Mouse (Mus musculus) liver (tissue): ENCODE data around the gene Pde4c.

Experiments used
- DNase-seq: peaks from one replicate; pipeline ENCODE4 v3.0.0-alpha.2; 2020; ENCODE audit warnings: mixed read lengths

Gene Pde4c

GRCm38 (mm10) chr8:70697366-70698250 lies 25.9 kb upstream of the Pde4c start:
- no peak for DNase-seq

GRCm38 (mm10) chr8:70698310-70699109 lies 25.0 kb upstream of the Pde4c start, which contains the start of gene Jund:
Gene Jund, plus strand, starts transcription at chr8:70698949.
- DNase-seq, result peak; percentile 99

- peak; percentile 75 for DNase-seq
Measured at GRCm38 (mm10) chr8:70699116-70699833, 24.2 kb upstream of the Pde4c start.

- peak; percentile 84 for DNase-seq
Measured at GRCm38 (mm10) chr8:70699834-70700554, 23.5 kb upstream of the Pde4c start.

DNA sequence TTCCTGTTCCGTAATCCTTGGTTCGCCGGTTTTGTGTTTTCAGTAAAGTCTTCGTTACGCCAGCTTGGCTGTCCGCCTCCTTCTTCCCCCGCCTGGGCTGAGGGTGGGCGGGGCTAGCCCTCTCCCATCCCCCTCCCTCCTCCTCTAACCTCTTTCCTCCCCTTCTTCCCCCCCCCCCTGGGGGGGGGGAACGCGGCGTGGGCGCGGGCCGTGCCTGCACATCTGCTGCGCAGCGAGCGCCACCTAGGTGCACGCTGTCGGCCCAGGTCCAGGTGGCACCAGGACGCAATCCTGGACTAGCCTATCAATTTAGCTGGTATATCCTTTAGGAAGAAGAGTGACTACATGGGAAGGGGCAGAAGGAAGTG lies 23.0 kb upstream of the Pde4c start:
- peak; percentile 96 for DNase-seq

- DNase-seq, result no peak
Measured at GRCm38 (mm10) chr8:70701048-70701981, 22.2 kb upstream of the Pde4c start.

DNA sequence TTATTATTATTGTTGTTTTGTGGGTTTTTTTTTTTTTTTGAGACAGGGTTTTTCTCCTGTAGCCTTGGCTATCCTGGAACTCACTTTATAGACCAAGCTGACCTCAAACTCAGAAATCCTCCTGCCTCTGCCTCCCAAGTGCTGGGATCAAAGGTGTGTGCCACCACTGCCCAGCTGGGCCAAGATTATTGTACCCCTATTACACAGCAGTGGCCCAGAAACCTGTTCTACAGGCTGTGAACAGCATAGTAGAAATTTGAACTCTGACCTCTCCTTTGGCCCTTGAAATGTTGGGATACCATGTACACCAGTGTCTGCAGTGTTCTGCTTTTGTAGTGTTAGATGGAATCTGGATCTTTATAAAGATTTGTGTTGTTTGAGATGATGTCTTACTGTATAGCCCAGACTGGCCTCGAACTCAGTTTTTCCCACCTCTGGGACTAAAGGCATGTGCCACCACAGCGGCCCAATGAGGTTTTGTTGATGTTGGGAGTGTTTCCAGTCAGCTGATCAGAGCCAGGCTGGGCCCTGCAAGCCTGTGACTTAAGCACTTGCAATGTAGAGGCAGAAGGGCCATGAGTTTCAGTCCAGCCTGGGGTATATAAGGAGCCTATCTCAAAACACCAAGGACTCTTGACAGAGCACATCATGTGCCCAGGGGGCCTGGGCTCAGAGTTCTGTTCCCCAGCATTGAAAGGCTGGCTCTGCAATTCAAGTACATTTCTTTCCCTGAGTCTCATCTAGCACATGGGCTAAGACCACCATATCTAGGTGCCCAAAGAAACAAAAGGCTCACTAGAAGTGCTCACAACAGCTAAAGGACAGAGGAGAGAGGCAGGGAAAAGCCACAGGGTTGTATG lies 21.3 kb upstream of the Pde4c start:
- no peak for DNase-seq

GRCm38 (mm10) chr8:70702842-70703182 lies 20.7 kb upstream of the Pde4c start:
- no peak for DNase-seq

- DNase-seq, result no peak
Measured at GRCm38 (mm10) chr8:70703287-70703686, 20.2 kb upstream of the Pde4c start, which contains the start of gene Iqcn. Gene Iqcn, plus strand, starts transcription at chr8:70703457.

DNA sequence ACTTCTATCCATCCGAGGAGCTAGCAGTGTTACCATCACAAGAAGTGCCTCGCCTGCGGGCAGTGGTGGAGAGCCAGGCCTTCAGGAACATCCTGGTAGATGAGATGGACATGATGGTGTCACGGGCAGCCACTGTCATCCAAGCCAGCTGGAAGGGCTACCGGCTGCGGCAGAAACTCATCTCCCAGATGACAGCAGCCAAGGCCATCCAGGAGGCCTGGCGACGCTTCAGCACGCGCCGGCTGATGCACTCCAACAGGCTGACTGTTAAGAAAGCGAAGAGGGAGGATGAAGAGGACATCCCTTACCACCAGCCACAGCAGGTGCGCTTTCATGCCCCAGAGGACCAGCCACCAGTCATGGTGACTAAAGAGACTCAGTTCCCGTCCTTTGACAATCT lies 15.2 kb upstream of the Pde4c start:
- no peak for DNase-seq

DNA sequence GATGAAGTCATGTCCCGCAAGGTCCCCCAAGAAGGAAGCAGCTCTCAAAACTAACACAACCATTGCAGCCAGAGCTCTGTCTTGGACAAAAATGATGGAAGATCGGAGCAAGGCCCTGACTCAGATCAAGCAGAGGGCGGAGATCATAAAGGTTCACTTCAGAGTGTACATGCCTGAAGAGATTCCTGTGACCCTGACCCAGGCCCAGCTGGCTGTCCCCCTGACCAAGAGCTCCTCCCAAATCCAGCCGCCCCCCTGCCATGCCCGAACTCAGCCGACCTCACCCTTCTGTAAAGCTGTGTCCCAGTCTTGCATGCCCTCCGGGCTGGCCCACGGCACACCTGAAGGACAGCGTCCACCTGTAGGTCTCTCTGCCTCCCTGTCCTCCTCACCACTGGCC lies 13.7 kb upstream of the Pde4c start:
- DNase-seq, result no peak

DNA sequence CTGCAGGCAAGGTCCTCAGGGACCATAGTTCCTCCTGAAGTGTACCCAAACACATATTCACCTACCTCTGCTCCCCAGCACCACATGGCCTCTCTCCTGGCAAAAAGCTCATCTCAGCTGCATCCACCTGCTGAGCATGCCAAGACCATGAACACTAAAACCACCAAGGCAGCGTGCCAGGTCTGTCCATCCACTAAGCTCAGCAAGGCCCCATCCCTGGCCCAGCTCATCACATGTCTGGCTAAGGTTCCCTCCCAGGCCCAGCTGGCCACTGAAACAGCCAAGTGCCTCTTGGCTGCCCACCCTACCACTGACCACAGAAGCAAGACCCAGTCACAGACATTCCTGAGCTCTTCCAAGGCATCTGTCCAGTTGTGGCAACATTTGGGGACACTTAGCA lies 13.2 kb upstream of the Pde4c start:
- no peak for DNase-seq

- no peak for DNase-seq
Measured at GRCm38 (mm10) chr8:70711041-70711440, 12.5 kb upstream of the Pde4c start.

- DNase-seq, result no peak
Measured at GRCm38 (mm10) chr8:70713991-70714390, 9.5 kb upstream of the Pde4c start.

- DNase-seq, result no peak
Measured at GRCm38 (mm10) chr8:70715086-70715485, 8.4 kb upstream of the Pde4c start.

DNA sequence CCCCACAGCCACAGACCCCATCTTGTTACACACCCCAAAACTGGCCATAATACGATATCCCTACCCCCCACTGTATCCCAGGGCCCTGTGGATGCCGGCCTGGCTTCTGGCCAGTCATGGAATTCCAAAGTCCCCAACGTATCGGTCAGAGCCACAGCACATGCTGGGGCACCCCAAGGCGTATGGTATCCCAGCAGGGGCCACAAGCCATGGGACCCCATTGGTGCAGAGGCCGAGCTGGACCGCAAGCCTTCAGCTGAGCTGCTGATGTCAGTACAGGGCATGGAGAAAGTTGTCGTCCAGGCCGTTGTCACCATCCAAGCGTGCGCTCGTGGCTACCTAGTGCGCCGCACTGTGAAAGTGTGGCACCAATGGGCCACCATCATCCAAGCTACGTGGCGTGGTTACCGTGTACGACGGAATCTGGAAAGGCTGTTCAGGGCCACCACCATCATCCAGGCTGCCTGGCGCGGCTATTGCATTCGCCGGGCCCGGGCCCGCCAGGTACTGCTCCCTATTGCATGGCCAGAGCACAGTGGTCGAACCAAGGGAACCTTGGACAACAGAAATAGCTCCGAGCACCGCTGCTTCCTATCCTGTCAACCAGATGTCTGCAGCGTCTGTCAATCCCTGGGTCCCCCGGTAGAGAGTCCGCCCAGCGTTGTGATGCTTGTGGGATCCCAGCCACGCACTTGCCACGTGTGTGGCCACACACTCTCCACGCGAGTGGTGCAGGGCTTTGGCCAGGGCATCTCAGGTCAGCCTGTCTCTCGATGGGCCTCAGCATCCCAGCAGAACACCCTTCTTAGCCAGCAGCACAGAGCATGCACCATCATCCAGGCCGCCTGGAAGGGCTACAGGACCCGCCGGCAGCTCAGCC lies 6.8 kb upstream of the Pde4c start:
- no peak for DNase-seq

DNA sequence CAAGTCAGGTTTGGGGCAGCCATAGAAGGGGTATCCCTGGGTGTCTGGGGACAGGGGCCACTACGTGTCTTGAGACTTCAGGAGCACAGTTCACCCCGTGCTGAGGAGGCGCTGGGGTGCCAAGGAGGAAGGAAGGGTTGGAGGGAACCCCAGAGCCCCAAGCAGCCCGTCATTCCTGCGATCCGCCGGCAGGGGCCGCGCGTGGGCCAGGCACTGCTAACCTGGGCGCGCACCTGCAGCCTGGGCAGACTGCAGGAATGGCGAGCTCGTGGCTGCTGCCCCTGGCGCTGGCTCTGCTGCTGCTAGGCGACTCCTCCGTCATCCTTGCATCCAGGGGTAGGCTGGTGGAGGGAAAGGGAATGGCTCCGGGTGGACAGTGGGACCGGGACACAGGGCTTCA lies 5.2 kb upstream of the Pde4c start, which contains the start of gene Gm3336:
Gene Gm3336, plus strand, starts transcription at position 247 of the 400 bp plus-strand sequence.
- peak; percentile 71 for DNase-seq

DNA sequence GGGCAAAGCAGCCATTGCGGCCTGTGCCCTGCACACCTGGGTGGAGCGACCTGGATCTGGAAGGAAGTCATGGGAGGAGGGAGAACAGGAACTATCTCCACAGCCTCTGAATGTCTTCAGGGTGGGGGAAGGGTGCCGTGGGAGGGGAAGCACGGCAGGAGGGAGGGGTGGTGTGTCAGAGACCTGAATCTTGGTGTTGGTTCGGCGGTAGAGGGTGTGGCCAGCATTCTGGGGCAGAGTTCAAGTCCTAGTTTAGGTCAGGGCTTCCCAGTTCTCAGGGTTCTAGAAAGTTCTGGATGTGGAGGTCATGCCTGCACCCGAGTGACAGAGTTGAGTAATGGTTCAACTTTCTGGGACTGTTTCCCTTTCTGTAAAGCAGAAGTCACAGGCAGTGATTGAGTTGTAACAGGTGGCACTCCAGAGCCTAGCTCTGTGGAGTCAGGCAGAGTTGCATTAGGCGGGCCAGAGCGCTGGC lies 3.7 kb upstream of the Pde4c start:
- no peak for DNase-seq

- peak; percentile 75 for DNase-seq
Measured at GRCm38 (mm10) chr8:70720739-70721138, 2.8 kb upstream of the Pde4c start.
